Comparison of ENCODE assay signal across 20 mouse cellular contexts in the genomic region with DNA sequence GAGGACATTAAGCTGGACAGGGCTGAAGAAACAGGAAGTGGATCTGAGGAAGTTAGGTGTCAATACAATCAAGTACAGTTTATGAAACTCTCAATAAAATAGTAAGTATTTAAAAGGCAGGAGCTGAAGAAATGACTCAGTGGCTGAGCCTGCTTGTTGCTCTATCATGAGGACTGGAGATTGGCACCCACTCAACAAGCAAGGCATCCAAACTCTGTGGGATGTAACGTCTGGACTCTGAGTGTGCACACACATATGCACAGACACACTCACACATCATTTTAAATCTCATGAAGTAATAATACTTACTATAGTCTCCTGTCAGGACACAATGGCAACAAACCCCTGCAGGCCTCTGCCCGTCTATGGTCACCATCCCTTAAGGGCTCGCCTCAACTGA. TPM values are rescaled to one million over a fixed set of nuclear protein-coding genes. Genes with fewer than 3 reads are reported as not detected.
DNase-seq lines count a peak whose midpoint lies in the region; TF ChIP-seq lines count a peak whose summit lies in the region.
"Had no signal": no experiment of that assay in that cellular context is flagged by ENCODE, and none has a peak within 500 bp of the region (broad histone marks: within the 10 kb centered on the region; RNA-seq: fewer than 3 reads in every experiment).

No protein-coding gene starts in this region.

- no peak for TF ChIP-seq CTCF in gastrocnemius, adult 2 months (IDR thresholded peaks at IDR 0.05)

- intact Hi-C loops in gastrocnemius, adult 2 months (cut with DNase I): no loop called here
- intact Hi-C loops in gastrocnemius, postnatal 36 days (cut with DNase I): no loop called here

- peak overlapping the region; percentile 0; the same call in 1 of the 2 replicates for H3K27ac ChIP-seq in gastrocnemius, adult 2 months
- H3K27ac ChIP-seq: embryonic facial prominence, embryonic 12.5 days; hindbrain, postnatal 0 days; limb, embryonic 15.5 days; macrophage; midbrain, embryonic 12.5 days; stomach, embryonic 15.5 days had no signal

- DNase-seq in gastrocnemius, adult 2 months: no peak
- DNase-seq in gastrocnemius, postnatal 36 days: no peak
- DNase-seq in fibroblast of lung, adult 2 months (ENCODE audit: low read depth): peak; percentile 28
- DNase-seq in layer of hippocampus, postnatal 14 days (ENCODE audit: low spot score in 2 of 2): peak; percentile 20 to 52
- peak; percentile 29 to 42 for DNase-seq in right cerebral cortex, postnatal 36 days (ENCODE audit: low spot score in 2 of 2)
- no peak for DNase-seq in cerebellum, adult 11-12 months
- DNase-seq in testis, postnatal 10 days (ENCODE audit: low spot score): no peak
- DNase-seq: adrenal gland, postnatal 10 days; gastrocnemius, postnatal 14 days; heart, postnatal 4 days; kidney, adult 18-20 months; kidney, postnatal 14 days; liver, postnatal 0 days; thymus, postnatal 36 days had no signal

- H3K4me3 ChIP-seq in gastrocnemius, adult 2 months: no peak overlapping the region
- H3K4me3 ChIP-seq: embryonic facial prominence, embryonic 12.5 days; limb, embryonic 15.5 days; midbrain, embryonic 12.5 days; stomach, embryonic 15.5 days had no signal

RNA-seq across cellular contexts. Expression of gene Cacna1b, which starts 44.1 kb away (rescaled TPM):
- under 1 TPM; 0.06 to 0.20 TPM for total RNA-seq in gastrocnemius, adult 2 months (2021)
- total RNA-seq in gastrocnemius, postnatal 36 days (2021): under 1 TPM; 0.03 to 0.07 TPM
- 100 to 1,000 TPM in 1 of 2 experiments, 10 to 100 TPM in 1; 94.8 to 105 TPM for total RNA-seq in layer of hippocampus, postnatal 14 days (2021)

Comparison
In these comparisons a context has a peak if more than half of its experiments do, and no peak if none do; other contexts are left out.
1. DNase-seq: peak in fibroblast of lung, adult 2 months (single experiment), layer of hippocampus, postnatal 14 days (2 of 2) and right cerebral cortex, postnatal 36 days (2 of 2); none in gastrocnemius, adult 2 months (single experiment), gastrocnemius, postnatal 36 days (0 of 2), cerebellum, adult 11-12 months (single experiment) and testis, postnatal 10 days (single experiment).
2. RNA of gene Cacna1b, which starts 44.1 kb away (total RNA-seq): 94.8 to 105 TPM in layer of hippocampus, postnatal 14 days; 0.06 to 0.20 TPM in gastrocnemius, adult 2 months and 0.03 to 0.07 TPM in gastrocnemius, postnatal 36 days; every median in the first group is over 10 times any median in the second.